Mouse (Mus musculus) embryo, embryonic 11 days (tissue): ENCODE results near the gene Grb7.
A peak's percentile ranks its signal among the peaks of the same experiment; 100 is the strongest.

Experiments
- DNase-seq: peaks from one replicate; pipeline ENCODE4 v3.0.0-alpha.2; 2015

Gene Grb7

DNA sequence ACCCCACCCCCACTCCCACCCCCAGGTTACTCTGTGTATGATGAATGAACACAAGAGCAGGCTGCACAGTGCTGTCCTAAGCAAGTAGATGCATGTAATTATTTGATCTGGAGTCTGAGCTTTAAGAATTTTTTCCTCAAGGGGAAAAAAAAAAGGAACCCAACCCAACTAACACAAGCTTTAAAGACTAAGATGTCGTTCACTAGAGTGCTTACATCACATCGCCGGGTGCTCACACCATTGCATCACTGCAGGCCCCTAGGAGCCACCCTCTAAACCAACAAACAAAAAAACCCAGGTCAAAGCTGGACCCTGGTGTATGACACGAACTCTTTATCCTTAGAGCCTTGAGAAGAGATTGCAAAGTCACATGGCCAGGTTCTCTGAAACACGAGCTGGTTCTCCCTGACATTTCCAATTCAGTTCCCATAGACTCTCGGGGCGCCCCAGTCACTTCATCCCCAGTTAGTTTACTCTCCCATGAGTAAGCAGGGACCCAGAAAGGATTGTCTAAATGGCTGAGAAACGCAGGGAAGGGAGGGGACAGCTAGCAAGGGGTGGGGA lies 27.8 kb downstream of the Grb7 start:
- no peak for DNase-seq

DNA sequence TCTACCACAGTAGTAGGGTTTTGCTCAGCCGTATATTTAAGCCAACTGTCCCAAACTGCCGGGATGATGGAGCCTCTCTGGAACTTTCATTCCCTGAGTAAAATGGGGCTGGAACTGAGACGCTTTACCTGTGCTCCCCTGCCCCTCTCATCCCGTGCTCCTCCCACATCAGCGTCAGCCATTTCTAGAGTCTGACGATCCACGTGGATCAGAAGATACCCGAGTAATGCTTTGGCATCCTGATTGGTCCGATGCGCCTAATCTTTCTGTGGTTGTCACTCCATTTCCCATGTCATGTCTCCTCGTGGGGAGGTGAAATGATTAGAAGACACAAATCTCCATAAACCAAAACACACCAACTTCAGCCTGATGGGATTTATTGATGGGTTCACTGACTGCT lies 28.8 kb downstream of the Grb7 start:
- DNase-seq: no peak

DNA sequence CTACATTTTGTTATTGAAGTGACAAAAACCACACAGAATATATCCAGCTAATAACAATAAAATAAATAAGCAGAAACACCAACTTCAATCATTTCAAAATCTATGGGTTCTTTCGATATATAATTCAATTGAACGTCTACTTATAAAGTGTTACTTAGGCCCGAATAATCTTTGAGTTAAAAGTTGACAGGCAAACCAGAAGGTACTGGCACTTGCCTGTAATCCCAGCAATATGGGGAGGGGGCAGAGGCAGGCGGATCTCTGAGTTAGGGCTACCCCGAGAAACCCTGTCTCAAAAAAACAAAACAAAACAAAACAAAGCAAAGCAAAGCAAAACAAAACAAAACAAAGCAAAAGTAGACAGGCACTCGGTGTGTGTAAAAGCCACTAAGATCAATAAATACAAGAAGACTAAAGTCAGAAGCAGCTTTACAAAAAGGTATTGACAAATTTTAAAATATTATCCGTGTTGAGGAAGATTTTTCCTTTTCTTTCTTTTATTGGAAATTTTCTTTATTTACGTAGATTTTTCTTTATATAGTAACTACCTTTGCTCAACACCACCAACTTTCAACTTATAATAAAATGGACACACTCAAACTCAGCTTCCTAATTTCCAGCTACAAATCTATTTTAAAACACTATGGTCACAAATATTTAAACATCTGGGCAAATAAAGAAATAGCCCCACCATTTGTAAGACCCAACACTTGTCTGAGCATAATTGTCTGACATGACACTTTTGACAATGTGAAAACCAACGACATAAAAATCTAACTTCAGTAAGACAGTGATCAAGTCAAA lies 29.6 kb downstream of the Grb7 start:
- DNase-seq: no peak

DNA sequence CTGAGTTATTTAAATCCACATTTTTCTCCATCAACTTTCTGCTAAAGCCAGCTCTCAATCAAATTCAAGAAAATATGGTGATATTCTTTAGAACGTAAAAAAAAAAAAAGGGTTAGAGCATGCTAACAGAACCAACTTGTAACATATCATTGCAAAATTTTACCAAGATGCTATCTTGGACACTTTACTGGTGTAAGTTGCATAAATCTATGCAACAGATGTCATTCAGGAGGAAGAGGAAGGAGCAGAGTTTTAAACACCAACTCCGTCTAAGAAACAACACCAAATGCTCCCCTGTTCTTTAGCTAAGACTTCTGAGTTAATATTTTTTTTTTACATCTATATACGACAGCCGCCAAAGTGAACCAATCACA lies 30.2 kb downstream of the Grb7 start:
- DNase-seq: no peak

DNA sequence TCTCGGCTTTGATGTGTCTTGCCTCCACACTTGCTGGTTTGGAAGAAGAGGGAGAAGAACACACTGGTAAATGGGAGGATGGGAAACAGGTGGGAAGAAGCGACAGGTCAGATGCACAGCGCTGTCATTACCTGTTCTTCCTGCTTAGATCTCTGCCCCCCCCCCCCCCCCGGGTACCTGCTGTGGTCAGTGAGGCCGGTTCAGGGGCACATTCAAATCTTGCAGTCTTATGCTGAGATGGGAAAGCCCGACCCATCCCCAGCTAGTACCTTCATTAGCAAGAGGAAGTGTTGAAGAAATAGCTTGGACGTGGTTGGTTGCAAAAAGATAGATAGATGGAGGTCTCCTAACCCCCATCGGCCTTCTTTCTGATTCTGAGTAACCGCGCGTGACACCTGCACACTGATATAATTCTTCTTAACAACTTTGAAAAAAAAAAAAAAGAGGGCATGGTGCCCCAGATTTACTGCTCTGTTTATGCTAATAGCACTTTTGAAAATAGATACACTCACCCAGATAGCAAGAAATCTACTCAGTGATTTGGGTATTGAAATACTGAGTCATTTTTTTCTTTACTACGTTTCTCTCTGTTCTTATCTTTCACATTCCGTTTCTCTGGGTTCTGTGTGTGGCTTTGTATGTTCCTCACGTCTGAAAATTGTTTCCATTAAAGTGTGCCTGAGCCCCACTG lies 31.0 kb downstream of the Grb7 start:
- DNase-seq: no peak

DNA sequence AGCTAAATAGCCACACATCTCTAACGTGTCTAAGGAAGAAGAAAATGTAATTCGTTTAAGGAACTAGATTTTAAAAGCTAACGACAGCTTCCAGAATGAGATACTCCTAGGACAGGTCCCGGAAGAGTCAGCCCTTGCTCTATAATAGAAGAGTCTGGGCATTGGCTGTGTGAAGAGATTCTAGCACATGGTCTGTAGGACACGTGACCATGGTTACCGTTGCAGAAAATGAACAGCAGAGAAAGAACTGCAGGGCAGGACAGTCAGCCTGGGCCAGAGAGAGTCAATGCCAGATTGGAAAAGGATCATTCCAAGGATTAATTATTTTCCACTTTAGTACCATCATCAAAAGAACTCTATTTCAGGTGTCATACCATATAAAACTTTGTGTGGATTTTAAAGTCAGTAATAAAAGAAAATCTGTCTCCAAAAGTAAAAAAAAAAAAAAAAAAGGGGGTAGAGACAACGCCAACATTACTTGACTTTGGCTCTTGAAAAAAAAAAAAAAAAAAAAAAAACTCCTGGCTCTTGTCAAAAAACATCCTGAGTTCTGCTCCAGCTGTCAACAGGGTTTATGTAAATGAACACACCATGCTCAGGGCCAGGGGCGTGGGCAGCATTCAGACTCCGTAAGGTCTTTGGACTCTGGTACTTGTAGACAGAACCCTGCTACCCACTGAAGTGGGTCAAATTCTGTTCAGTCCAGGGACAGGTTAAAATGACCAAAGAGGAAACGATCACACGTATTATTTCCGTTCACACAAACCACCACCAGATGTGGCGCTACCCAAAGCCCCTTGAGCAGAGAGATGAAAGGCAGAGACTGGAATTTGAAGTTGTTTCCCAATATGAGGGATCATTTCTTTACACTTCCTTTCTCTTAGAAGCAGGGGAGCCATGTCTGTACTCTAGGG lies 33.1 kb downstream of the Grb7 start:
- DNase-seq: no peak

DNA sequence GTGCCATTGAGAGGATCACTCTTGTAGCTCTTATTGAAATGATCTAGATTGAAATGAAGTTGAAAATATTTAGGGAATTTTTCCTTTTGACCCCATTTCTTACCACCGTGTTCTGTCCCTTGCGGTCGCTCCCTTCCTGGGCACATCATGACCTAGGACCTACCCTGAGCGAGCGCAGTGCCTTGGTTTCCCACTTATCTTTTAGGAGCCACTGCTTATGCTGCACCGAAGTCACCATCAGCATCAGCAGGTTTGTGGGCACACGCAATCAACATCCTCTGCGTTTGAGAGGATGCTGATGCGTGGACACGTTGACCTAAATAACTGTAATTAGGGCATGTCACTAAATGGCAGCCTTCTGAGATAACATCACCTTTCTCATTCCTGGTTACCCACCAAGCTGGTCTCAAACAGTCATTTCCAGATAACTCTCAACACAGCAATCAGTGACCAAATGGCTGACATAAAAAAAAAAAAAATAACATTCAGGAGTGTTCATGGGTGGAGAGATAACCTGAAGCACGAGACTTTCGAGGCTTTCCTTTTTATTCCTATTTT lies 33.8 kb downstream of the Grb7 start:
- no peak for DNase-seq

DNA sequence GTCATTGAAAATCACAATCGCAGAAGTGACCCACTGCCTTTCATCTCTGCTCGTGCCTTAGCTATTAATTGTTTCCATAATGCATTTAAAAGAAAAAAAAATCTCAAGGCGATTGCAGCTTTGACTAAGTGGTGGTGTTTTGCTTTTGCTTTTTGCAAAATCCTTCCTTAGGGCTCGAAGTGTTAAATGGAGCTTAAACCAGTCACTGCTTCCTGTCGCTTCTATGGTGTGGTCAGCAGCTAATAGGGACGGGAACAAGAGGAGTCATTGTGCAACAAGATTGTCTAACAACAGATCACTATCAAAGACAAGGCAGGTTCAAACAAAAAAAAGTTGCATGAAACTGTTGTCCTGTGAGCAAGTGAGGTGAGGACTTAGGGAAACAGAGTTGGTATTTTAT lies 35.0 kb downstream of the Grb7 start:
- no peak for DNase-seq

DNA sequence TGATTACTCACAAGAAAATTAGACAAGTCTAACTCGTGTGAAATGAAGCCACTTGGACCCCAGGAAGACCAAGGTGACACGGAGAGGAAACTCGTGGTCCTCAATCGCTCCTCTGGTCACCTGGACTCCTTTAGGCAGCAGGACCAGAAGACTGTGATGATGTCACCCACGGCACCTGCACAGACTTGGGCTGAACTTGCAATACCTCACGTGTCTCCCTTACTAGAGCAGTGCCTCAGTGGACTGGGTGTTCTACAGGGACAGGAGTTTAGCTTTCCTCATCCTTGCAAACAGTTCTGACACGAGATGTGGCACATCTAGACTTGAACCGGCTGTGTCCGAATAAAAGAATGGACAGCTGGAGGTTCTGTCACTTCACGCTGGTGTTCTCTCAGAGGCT lies 35.9 kb downstream of the Grb7 start:
- no peak for DNase-seq

DNA sequence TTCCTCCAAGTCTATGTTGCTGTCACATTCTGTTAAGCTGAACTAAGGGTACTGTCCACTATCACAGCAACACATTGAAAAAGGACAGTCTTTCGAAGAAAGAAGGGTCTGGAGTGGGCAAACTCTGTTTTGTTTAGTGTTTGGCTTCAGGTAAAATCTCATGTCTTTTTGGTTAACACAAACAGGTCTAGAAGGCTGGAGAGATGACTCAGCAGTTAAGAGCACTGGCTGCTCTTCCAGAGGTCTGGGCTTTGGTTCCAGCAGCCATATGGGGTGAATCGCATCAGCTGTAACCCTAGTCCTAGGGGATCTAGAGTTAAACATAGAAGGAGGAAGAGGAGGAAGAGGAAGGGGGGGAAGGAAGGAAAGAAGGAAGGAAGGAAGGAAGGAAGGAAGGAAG lies 39.6 kb downstream of the Grb7 start:
- no peak for DNase-seq

DNA sequence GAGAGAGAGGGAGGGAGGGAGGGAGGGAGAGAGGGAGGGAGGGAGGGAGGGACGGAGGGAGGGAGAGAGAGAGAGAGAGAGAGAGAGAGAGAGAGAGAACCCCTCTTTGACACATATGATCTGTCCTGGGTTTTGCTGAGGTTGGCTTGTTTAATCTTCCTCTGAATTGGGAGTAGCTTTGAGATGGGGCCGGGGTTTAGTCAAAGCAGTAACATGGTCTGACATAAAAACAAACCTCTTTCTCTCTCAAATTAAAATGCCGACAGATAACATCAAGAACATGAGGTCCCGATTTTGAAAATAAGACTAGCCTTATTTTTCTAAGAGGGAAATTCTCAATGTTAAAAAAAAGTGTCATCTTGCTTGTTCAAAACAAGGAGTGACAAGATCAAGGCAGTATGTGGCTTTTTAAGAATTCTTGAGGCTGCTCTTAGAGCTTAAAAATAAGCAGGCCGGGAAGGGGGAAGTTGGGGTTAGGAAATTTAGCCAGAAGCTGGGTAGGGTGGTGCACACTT lies 41.4 kb downstream of the Grb7 start:
- no peak for DNase-seq

DNA sequence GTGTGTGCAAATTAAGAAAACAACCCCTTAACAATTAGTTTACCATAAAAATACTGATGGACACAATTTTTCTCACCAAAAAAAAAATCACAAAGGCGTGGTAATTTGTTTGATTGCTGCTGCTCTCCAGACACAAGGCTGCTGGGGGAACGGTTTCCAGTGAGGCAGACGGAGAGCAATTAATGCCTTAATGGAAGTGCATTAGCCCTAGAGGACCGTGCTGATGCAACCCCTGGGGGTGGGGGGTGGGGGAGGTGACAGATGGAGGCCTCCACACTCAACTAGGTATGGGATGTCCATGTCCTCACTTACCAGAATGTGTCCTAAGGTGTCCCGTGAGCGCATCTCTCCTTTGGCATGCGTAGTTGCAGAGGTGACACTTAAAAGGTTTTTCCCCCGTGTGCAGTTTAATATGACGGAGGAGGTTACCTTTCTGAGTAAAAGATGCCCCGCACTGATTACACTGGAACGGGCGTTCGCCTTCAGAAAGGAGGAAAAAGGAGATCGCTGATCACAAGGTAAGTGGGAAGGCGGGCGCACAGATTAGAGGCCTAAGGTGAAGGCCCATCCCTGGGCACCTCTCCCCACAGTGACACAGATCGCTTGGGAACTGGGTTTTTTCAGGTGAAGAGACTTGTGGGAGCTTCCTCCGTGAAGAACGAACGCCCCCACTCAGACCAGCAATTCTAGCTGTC lies 42.5 kb downstream of the Grb7 start:
- DNase-seq: peak; percentile 28

DNA sequence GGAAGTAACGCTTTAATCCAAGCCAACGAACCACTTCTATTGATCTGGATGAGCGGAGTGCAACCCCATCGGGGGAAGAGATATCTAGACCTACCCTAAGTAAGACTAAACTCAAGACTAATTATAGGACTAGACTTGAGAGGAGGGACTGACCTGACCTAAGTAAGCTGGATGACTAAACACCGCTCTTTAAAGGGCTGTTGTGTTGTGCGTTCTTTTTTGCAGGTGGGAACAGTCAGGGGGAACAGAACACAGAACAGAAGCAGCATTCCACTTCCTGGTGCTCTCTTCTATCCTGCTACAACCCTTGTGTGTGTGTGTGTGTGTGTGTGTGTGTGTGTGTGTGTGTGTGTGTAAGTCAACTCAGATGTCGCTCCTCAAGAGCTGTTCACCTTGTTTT lies 45.4 kb downstream of the Grb7 start:
- DNase-seq: no peak

DNA sequence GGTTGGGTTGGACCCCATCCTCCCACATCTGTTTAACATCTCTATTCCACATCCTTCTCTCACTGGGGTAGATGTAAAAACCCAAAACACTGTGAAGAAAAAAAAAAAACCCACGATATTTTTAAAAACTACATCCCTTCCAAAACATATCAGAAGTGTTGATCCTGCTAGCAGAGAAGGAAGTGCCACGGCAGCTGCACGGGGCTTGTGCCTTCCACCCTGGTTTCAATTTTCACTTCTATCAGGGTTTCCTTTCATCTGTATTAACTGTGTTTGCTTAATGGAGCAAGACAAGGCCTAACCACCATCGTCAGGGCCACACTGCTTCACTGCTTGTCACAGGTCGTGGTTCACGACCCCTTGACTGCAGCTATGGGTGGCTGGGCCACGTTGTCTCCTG lies 46.8 kb downstream of the Grb7 start:
- DNase-seq: peak; percentile 43

DNA sequence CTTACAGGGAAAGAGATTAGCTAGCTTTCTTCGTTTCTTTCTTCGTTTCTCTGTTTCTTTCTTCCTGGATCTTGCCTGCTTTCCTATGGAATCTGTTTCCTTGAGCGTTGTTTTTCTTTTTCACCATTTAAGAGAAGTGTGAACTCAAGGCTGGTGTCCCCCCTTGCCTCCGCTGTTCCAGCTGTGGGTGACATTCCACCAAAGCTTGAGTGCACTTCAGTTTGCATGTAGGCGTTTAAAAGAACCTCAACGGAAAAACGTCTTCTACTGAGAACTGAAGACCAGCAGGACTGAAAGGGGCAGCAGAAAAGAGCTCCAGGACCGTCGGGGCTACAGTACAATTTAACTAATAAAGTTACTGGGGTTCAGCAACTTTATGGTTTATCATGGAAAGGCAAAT lies 47.2 kb downstream of the Grb7 start:
- no peak for DNase-seq

DNA sequence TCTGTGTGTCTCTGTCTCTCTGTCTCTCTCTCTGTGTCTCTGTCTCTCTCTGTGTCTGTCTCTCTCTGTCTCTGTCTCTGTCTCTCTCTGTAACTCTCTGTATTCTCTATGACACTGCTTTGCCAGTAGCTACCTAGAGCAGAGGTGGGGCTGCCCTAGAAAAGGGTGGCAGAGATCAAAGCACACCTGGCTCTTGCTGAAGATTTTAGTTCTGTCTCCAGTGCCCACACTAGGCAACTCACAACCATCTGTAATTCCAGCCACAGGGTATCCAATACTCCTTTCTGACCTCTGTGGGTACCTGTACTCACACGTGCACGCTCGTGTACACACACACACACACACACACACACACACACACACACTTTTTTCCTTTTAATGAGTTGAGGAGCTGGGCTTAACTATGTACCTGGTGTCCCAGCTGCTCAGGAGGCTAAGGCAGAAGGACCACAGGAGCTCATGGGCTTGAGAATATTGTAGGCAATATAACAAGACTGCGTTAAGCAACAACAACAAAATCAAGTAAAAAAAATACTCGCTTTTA lies 49.1 kb downstream of the Grb7 start:
- DNase-seq: no peak

DNA sequence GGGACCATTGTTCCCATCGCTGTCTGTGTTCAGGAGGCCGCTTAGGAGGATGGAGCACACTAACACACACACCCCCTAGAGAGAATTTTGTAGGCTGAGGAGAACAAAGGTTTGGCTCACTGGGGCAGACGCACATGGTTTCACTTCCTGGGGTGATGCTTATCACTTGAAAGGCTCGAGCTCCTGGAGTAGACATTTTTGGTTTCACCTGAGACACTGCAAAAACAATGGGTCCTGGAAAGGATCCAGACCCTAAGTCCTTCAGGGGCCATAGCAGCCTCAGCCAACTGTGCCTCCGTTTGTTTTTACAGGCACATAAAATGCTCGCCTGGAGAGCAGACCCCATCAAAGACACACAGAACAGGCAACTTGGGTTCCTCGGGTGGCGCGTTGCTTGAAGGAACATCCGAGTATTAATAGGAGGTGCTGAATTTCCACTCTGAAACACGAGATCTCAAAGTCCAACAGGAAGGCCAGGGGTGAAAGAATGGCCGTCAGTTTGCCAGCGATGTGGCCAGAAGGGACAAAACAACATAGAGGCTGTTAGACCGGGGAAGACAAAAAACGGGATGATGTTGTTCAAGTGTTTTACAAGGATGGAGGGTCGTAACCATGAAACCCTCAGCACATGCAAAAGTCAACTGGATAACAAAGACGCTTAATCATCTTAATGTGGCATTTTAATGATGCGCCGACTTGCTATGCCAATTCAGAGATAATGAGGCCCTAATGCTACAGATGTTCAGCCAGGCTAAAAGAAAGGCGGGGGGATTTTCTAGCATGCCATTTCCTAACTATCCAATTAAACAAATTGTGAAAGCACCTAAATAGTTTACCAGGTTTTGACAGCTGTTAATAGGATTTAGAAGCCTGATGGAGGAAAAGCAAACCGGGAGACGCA lies 51.4 kb downstream of the Grb7 start:
- peak; percentile 47 for DNase-seq

DNA sequence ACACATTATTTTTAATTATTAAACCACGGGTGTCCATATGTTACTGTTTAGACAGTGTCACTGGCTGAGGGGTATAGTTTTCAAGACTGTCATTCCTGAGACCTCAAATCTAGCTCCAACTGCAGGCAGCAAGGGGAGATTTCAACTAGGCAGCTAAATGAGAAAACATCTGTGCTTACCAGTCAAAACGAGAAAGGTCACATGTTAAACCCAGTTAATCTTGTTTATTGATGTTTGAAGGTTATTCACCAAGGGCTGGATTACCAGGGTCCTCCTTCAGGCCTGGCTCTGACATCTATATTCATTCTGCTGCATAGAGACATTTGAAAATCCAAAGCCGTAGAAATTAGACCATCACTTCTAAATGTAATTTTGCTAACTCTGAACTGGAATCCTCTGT lies 58.7 kb downstream of the Grb7 start:
- DNase-seq: no peak
